Mouse (Mus musculus) ovary, postnatal 14 days (tissue): ENCODE data around the gene Ubxn7.
"Not testable (repeated sequence)": the region's sequence is repeated elsewhere in the genome, so short reads cannot be mapped to it uniquely, and the experiment has no call there.

Experiments
- DNase-seq: peaks from one replicate; pipeline ENCODE4 v3.0.0; 2022; ENCODE audit warnings: low spot score

The Ubxn7 gene

GRCm38 (mm10) chr16:32332040-32332555 is at the start of gene Ubxn7:
Gene Ubxn7 (plus strand): TSS chr16:32332257.
- DNase-seq: peak; percentile 97

DNA sequence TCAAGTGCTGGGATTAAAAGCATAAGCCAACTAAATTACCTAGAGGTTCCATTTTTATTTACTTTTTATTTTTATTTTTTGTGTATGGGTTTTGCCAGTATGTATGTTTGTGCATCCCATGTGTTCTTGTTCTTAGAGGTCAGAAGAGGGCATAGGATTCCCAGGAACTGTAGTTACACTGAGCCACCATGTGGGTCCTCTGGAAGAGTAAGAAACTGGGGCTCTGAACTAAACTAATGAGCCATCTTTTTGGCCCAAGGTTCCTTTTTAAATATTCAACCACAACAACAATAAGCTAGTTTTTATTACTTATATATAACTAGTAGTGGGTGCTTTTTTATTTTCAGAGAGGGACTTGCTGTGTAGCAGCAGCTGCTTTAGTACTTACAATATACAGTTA is 49.4 kb upstream of the Ubxn7 start:
- DNase-seq: no peak

GRCm38 (mm10) chr16:32291821-32292220 is 40.2 kb upstream of the Ubxn7 start:
- DNase-seq: no peak

- not testable (repeated sequence) for DNase-seq
These were observed 32.4 kb upstream of the Ubxn7 start for GRCm38 (mm10) chr16:32299617-32300016.

GRCm38 (mm10) chr16:32303046-32303445 is 29.0 kb upstream of the Ubxn7 start:
- no peak for DNase-seq

DNA sequence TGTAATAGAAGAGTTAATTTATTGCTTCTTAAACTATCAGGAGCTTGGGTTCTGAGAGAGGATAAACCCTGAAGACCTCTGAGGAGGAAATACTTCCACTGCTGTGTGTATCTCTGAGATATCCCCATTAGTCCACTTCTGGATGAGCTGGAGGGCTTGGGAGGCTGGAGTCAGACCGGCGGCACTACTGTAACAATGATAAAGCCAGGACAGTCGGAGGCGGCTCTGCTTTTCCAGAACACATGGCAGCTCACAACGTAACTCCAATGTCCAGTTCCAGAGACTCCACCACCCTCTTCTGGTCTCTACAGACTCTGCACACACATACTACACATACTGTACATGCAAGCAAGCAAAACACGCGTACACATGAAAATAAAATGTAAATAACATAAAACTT is 28.2 kb upstream of the Ubxn7 start:
- no peak for DNase-seq

DNA sequence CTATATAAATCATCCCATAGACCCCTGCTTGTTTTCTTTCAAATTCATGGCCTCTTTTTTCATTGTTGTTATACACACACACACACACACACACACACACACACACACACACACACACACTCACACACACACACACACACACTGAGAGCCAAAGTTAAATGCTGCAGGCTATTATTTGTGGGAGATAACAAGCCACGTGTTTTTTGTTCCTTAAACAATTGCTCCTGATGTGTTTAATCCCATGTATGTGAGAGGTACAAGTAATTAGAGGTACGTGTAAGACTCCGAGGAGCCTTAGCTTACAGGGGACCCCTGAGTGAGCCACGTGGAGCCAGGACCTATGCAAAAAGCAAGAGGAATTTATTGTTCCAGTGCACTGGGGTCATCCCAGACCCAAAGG is 20.1 kb upstream of the Ubxn7 start:
- DNase-seq: no peak

- DNase-seq: no peak
These were observed 19.7 kb upstream of the Ubxn7 start for GRCm38 (mm10) chr16:32312386-32312785.

GRCm38 (mm10) chr16:32312859-32313258 is 19.2 kb upstream of the Ubxn7 start:
- no peak for DNase-seq

- DNase-seq: no peak
These were observed 15.5 kb upstream of the Ubxn7 start for GRCm38 (mm10) chr16:32316601-32317000.

DNA sequence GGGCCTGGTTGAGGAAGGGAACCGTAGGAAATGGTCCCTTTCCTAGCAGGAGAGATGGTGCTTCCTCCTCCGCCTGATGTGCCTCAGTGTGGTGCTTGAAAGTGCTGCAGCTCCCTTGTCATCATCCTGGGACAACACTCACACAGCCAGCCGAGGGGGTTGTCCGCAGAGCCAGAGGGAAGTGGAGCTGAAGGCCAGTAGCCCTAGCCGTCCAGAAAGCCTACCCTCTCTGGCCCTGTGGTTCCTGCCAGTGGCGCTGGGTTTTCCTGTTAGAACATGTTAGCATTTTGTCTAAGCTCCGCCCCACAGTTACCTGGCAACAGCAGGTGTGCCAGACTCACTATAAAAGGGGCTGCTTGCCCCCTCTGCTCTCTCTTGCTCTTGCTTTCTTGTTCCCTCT is 8.1 kb upstream of the Ubxn7 start:
- DNase-seq: no peak

GRCm38 (mm10) chr16:32330876-32331670 is 984 bp upstream of the Ubxn7 start:
- no peak for DNase-seq

DNA sequence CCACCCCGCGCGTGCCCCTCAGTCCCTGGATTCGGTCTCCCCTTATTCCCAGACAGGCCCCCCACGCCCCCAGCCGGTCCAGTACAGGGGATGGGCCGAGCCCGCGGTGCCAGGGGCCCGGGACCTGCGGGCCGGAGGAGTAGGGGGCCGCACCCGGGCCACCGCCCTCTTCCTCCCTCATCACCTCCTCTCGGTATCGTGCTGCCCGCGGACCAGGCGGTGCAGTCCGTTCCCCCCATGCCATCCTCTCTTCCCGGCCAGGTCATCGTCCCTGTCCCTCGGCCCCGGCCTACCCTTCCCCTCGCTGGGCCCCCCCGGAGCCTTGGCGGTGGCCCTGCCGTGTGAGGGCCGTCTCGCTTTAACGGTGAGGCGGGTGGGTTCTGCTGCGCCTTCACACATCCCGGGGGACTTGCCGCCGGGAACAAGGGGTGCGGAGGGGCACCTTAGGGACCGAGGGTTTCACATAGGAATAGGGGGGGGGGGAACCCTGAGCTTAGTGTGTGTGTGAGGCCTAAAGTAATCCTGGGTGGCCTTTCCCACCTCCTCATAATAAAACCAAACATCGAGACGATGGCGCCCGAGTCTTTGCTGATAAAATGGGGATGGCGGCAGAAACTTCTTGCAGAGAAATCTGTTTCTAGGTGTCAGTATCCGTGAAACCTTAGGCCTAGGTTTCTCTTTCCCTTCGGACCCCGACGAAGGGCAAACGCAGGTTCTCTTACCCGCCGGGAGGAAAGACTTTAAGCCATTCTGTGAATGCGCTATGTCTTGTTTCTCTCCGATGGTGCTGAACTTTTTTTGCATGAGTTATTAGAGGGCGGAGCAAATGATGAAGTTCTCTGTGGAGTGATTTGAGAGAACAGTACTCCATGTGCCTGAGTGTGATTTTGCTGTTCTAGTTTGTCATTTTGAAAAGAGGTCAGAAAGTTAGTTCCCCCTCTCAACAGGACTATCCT is 777 bp downstream of the Ubxn7 start:
- DNase-seq: peak; percentile 22

DNA sequence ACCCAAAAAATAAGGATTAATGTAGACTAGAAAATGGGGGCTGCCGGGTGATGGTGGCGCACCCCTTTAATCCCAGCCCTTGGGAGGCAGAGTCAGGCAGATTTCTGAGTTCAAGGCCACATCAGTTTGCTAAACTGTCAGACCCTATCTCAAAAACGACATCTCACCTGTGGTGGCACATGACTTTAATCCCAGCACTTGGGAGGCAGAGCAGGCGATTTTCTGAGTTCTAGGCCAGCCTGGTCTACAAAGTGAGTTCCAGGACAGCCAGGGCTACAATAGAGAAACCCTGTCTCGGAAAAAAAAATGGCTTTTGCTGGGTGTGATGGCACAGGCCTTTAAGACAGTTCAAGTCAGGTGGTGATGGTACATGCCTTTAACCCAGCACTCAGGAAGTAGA is 3.1 kb downstream of the Ubxn7 start:
- no peak for DNase-seq

DNA sequence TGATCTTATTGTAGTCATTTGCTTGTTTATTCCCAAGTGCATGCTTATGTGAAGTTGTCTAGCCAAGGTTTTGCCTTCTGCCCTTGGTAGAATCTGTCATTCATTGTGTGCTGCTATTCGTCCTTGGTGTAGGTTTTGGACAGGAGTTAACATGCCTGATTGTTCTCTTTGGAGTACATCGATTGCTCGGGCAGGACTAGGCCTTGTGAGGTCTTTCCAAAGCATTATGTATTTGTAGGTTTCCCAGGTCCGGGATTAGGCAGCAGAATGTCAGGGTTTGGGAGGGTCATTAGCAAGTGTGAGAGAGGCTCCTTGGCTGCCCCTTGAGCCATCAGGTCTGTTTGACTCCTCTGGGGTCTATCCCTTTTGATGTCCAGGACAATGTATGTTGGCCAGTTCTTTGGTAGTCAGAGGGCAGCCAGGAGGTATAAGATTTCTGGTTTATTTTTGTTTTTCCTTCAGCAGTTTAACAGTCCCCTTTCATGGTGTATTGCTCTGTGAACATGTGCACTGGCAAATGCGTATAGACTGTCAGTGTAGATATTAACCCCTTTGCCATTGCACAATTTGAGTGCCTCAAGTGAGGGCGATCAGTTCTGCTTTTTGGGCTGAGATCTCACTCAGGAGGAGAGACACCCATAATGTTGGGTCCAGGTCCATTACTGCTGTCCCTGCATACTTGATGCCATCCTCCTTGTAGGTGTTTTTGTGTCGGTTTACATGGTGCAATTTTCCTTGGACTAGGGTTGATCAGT is 4.1 kb downstream of the Ubxn7 start:
- no peak for DNase-seq

DNA sequence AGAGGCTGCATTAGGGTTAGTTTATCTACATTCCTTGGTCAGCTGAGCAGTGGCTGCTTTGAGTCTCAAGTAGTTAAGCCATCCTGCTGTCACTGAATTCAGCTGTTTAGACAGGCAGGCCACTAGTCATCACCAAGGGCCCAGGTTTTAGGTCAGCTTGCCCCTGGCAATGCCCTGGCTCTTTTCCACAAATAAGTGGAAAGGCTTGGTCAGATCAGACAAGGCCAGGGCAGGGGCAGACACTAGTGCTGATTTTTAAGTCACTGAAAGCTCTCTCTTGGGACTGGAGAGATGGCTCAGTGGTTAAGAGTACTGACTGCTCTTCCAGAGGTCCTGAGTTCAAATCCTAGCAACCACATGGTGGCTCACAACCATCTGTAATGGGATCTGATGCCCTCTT is 4.9 kb downstream of the Ubxn7 start:
- no peak for DNase-seq

DNA sequence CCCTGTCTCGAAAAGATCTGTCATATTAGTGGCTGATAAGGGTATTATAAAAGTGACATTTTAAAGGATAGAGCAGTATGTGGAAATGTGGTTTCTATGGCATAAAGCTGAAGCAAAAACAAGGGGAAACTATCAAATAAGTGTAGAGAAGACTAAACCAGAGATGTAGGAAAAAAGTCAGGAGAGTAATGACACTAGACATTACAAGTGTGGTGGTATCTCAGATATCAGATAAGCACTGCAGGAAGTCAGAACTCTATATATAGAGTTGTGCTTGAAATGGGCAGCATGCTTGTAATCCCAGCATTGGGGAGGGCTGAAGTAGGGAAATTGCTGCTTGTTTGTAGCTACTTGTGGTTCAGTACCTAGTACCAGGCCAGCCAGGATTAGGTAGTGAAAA is 8.4 kb downstream of the Ubxn7 start:
- DNase-seq: no peak

GRCm38 (mm10) chr16:32345521-32345920 is 13.5 kb downstream of the Ubxn7 start:
- no peak for DNase-seq

GRCm38 (mm10) chr16:32350776-32351175 is 18.7 kb downstream of the Ubxn7 start:
- DNase-seq: no peak

- no peak for DNase-seq
These were observed 31.5 kb downstream of the Ubxn7 start for GRCm38 (mm10) chr16:32363530-32363929.

DNA sequence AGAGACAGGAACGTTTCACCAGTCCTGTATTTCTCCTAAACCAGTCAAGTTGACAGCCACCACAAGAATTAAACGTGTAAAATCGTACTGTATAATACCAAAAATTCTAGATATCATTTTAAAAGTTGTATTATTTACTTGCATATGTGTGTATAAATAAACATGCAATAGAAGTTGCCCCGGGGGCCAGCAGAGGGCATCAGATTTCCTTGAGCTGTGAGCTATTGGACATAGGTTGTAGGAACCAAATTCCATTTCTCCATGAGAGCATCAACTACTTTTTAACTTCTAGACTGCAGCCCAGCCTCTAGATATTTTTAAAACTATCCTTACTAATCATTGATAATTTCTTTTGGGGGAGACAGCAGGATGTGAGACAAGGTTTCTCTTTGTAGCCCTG is 39.3 kb downstream of the Ubxn7 start:
- DNase-seq: no peak

DNA sequence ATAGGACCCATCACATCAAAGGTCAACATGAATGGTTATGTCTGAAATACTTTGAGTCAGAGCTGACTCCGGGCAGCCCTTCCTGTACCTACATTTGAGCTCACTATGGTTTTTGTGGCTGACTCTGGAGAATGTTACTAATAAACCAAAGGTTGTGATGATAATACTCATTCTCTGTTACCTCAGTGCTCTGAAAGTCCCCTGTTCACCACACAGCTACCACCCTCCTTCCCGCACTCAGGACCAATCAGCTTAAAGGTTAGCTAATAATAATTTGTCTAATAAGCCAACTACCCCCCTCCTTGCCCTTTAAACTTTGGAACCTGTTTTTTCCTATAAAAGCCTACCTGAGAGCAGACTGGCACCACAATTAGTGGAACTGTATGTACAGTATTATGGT is 47.5 kb downstream of the Ubxn7 start:
- DNase-seq: no peak
